Mouse (Mus musculus) neural tube, embryonic 12.5 days (tissue): Measurements from ENCODE around the gene Itga4. TPM values are rescaled to one million over a fixed set of nuclear protein-coding genes. Genes with fewer than 3 reads are reported as not detected.

Source experiments
- ATAC-seq: fragments of 200-750 bp; cut with Nextera tagmentation; 2 replicates; pipeline ENCODE4 v1.8.0; 2017; ENCODE audit warnings: low read depth, mild to moderate bottlenecking, moderate TSS enrichment, moderate library complexity; ENCODE audit not compliant: low FRiP score
- H3K27ac ChIP-seq: fragments of 300-500 bp; sonication (generic); 2 replicates; pipeline ENCODE4 v1.5.1; 2016
- H3K27me3 ChIP-seq: fragments of 300-500 bp; sonication (generic); replicated peaks from 2 replicates; pipeline ENCODE4 v1.6.1; 2016; ENCODE audit warnings: mild to moderate bottlenecking
- H3K36me3 ChIP-seq: fragments of 300-500 bp; sonication (generic); 2 replicates; pipeline ENCODE4 v1.6.1; 2016; ENCODE audit warnings: mild to moderate bottlenecking
- H3K4me1 ChIP-seq: fragments of 300-500 bp; sonication (generic); 2 replicates; pipeline ENCODE4 v1.6.1; 2016
- H3K4me2 ChIP-seq: fragments of 300-500 bp; sonication (generic); replicated peaks from 2 replicates; pipeline ENCODE4 v1.6.1; 2016; ENCODE audit warnings: mild to moderate bottlenecking
- H3K4me3 ChIP-seq: fragments of 300-500 bp; sonication (generic); 2 replicates; pipeline ENCODE4 v1.5.1; 2016
- H3K9ac ChIP-seq: fragments of 300-500 bp; sonication (generic); 2 replicates; pipeline ENCODE4 v1.6.1; 2016; ENCODE audit warnings: mild to moderate bottlenecking
- H3K9me3 ChIP-seq: fragments of 300-500 bp; sonication (generic); 2 replicates; pipeline ENCODE4 v1.6.1; 2016; ENCODE audit warnings: mild to moderate bottlenecking
- WGBS: fragments of 180-500 bp; shearing (Covaris S2); methylation state at CpG from one replicate; pipeline ENCODE4 v1.1.7; 2016; 5-methylcytosine and 5-hydroxymethylcytosine counted together
- polyA plus RNA-seq: library from polyadenylated mRNA; unstranded; fragments of >200 nt; fragmentation: Nextera tagmentation; extraction: Ambion mirVana; gene quantifications from 2 replicates; pipeline ENCODE4 v1.2.1, GENCODE M21; 2016

Gene Itga4
- polyA plus RNA-seq, 1 experiment from 2014 or later, result 7.2 TPM

- 77% methylated on average over 2 of the region's 2 CpGs for WGBS
- Histone ChIP-seq H3K4me2 (no peak overlapping the region), H3K27me3 (no peaks in the 10 kb centered on the region), H3K27ac (no peak overlapping the region), H3K36me3 (no peaks in the 10 kb centered on the region), H3K4me3 (no peak overlapping the region), H3K9me3 (no peaks in the 10 kb centered on the region), H3K4me1 (no peaks in the 10 kb centered on the region), H3K9ac (no peak overlapping the region)
- no peak for ATAC-seq
These were observed 72.9 kb downstream of the Itga4 start for GRCm38 (mm10) chr2:79328079-79328478.

GRCm38 (mm10) chr2:79334661-79335060 lies 79.4 kb downstream of the Itga4 start:
- Histone ChIP-seq H3K9ac (no peak overlapping the region), H3K9me3 (no peaks in the 10 kb centered on the region), H3K4me2 (no peak overlapping the region), H3K27ac (no peak overlapping the region), H3K27me3 (no peaks in the 10 kb centered on the region), H3K4me1 (no peaks in the 10 kb centered on the region), H3K36me3 (no peaks in the 10 kb centered on the region), H3K4me3 (no peak overlapping the region)
- ATAC-seq, result no peak

GRCm38 (mm10) chr2:79336141-79336540 lies 80.9 kb downstream of the Itga4 start:
- Histone ChIP-seq H3K27me3 (no peaks in the 10 kb centered on the region), H3K4me3 (no peak overlapping the region), H3K9me3 (no peaks in the 10 kb centered on the region), H3K9ac (no peak overlapping the region), H3K4me2 (no peak overlapping the region), H3K4me1 (no peaks in the 10 kb centered on the region), H3K36me3 (no peaks in the 10 kb centered on the region), H3K27ac (no peak overlapping the region)
- WGBS, result 64% methylated on average over 1 of the region's 1 CpGs
- ATAC-seq, result no peak

- 69% methylated on average over 1 of the region's 1 CpGs for WGBS
- H3K9ac ChIP-seq, result no peak overlapping the region
- no peak for ATAC-seq
These were observed 83.8 kb downstream of the Itga4 start for GRCm38 (mm10) chr2:79339003-79339402.

GRCm38 (mm10) chr2:79343115-79343514 lies 87.9 kb downstream of the Itga4 start:
- ATAC-seq, result no peak
- 91% methylated on average over 8 of the region's 8 CpGs for WGBS
- no peak overlapping the region for H3K27ac ChIP-seq
- no peak overlapping the region for H3K9ac ChIP-seq
- no peaks in the 10 kb centered on the region for H3K9me3 ChIP-seq
- H3K4me1 ChIP-seq, result no peaks in the 10 kb centered on the region
- no peaks in the 10 kb centered on the region for H3K27me3 ChIP-seq
- no peak overlapping the region for H3K4me3 ChIP-seq
- no peak overlapping the region for H3K4me2 ChIP-seq
- H3K36me3 ChIP-seq, result no peaks in the 10 kb centered on the region

More at GRCm38 (mm10) chr2:79339003-79339402, 83.8 kb downstream of the Itga4 start:
- H3K4me1 ChIP-seq, result no peaks in the 10 kb centered on the region
- no peaks in the 10 kb centered on the region for H3K27me3 ChIP-seq
- no peaks in the 10 kb centered on the region for H3K36me3 ChIP-seq
- H3K9me3 ChIP-seq, result no peaks in the 10 kb centered on the region
- no peak overlapping the region for H3K4me2 ChIP-seq
- H3K4me3 ChIP-seq, result no peak overlapping the region
- no peak overlapping the region for H3K27ac ChIP-seq

- Histone ChIP-seq H3K4me1 (0 out of 2 replicates have a peak, but pooled peaks cover 5% of the 10 kb centered on the region), H3K27ac (no peak overlapping the region), H3K27me3 (no peaks in the 10 kb centered on the region), H3K36me3 (no peaks in the 10 kb centered on the region), H3K9ac (no peak overlapping the region), H3K4me2 (no peak overlapping the region), H3K4me3 (no peak overlapping the region), H3K9me3 (no peaks in the 10 kb centered on the region)
- WGBS, result 69% methylated on average over 6 of the region's 6 CpGs
- ATAC-seq, result peak; percentile 78
These were observed 96.2 kb downstream of the Itga4 start for GRCm38 (mm10) chr2:79351179-79352099.

GRCm38 (mm10) chr2:79352100-79352802 lies 97.0 kb downstream of the Itga4 start:
- H3K4me3 ChIP-seq, result no peak overlapping the region
- no peak overlapping the region for H3K4me2 ChIP-seq
- no peak overlapping the region for H3K27ac ChIP-seq
- 74% methylated on average over 4 of the region's 4 CpGs for WGBS
- H3K9ac ChIP-seq, result no peak overlapping the region
- no peaks in the 10 kb centered on the region for H3K9me3 ChIP-seq
- no peaks in the 10 kb centered on the region for H3K36me3 ChIP-seq
- H3K27me3 ChIP-seq, result no peaks in the 10 kb centered on the region
- peak; percentile 44; the same call in 1 of the 2 replicates for ATAC-seq
- 0 out of 2 replicates have a peak, but pooled peaks cover 5% of the 10 kb centered on the region for H3K4me1 ChIP-seq

GRCm38 (mm10) chr2:79354773-79355172 lies 99.5 kb downstream of the Itga4 start:
- no peak overlapping the region for H3K27ac ChIP-seq
- ATAC-seq, result no peak
- H3K4me3 ChIP-seq, result no peak overlapping the region
- H3K27me3 ChIP-seq, result no peaks in the 10 kb centered on the region
- WGBS, result 95% methylated on average over 16 of the region's 16 CpGs
- no peak overlapping the region for H3K4me2 ChIP-seq
- H3K9me3 ChIP-seq, result no peaks in the 10 kb centered on the region
- H3K36me3 ChIP-seq, result no peaks in the 10 kb centered on the region
- H3K9ac ChIP-seq, result no peak overlapping the region
- H3K4me1 ChIP-seq, result 0 out of 2 replicates have a peak, but pooled peaks cover 5% of the 10 kb centered on the region

- H3K4me3 ChIP-seq, result no peak overlapping the region
- no peak overlapping the region for H3K27ac ChIP-seq
- no peaks in the 10 kb centered on the region for H3K9me3 ChIP-seq
- no peak overlapping the region for H3K4me2 ChIP-seq
- no peaks in the 10 kb centered on the region for H3K36me3 ChIP-seq
- H3K9ac ChIP-seq, result no peak overlapping the region
- no peaks in the 10 kb centered on the region for H3K4me1 ChIP-seq
- 96% methylated on average over 3 of the region's 3 CpGs for WGBS
- no peaks in the 10 kb centered on the region for H3K27me3 ChIP-seq
- ATAC-seq, result no peak
These were observed 102.6 kb downstream of the Itga4 start for GRCm38 (mm10) chr2:79357835-79358234.

GRCm38 (mm10) chr2:79362029-79362428 lies 106.8 kb downstream of the Itga4 start:
- no peaks in the 10 kb centered on the region for H3K9me3 ChIP-seq
- ATAC-seq, result no peak
- H3K4me1 ChIP-seq, result no peaks in the 10 kb centered on the region
- no peak overlapping the region for H3K9ac ChIP-seq
- 67% methylated on average over 6 of the region's 6 CpGs for WGBS
- no peak overlapping the region for H3K27ac ChIP-seq
- no peak overlapping the region for H3K4me2 ChIP-seq
- no peaks in the 10 kb centered on the region for H3K27me3 ChIP-seq
- no peaks in the 10 kb centered on the region for H3K36me3 ChIP-seq
- H3K4me3 ChIP-seq, result no peak overlapping the region

- no peak overlapping the region for H3K27ac ChIP-seq
- no peak overlapping the region for H3K9ac ChIP-seq
- no peak overlapping the region for H3K4me2 ChIP-seq
- no peak overlapping the region for H3K4me3 ChIP-seq
- H3K36me3 ChIP-seq, result no peaks in the 10 kb centered on the region
- no peaks in the 10 kb centered on the region for H3K4me1 ChIP-seq
- no peaks in the 10 kb centered on the region for H3K27me3 ChIP-seq
- no peak for ATAC-seq
- no peaks in the 10 kb centered on the region for H3K9me3 ChIP-seq
- WGBS, result 81% methylated on average over 6 of the region's 6 CpGs
These were observed 108.7 kb downstream of the Itga4 start for GRCm38 (mm10) chr2:79363920-79364319.
